Mouse (Mus musculus) small intestine, adult 2 months (tissue): ENCODE data around the gene Mgarp.

Experiments
- CTCF ChIP-seq: fragments of 200-500 bp; IDR thresholded peaks from 2 replicates; pipeline ENCODE4 v1.5.1; 2012; ENCODE audit warnings: low read depth, mild to moderate bottlenecking, control low read depth, inconsistent platforms, low read length, moderate library complexity, mixed read lengths; ENCODE audit not compliant: insufficient replicate concordance, insufficient read length; ENCODE audit errors: extremely low read depth
- POLR2A ChIP-seq: fragments of 200-500 bp; IDR thresholded peaks from 2 replicates; pipeline ENCODE4 v1.6.1; 2012; ENCODE audit warnings: low read depth, mild to moderate bottlenecking, control low read depth, inconsistent platforms, low read length, moderate library complexity

DNA sequence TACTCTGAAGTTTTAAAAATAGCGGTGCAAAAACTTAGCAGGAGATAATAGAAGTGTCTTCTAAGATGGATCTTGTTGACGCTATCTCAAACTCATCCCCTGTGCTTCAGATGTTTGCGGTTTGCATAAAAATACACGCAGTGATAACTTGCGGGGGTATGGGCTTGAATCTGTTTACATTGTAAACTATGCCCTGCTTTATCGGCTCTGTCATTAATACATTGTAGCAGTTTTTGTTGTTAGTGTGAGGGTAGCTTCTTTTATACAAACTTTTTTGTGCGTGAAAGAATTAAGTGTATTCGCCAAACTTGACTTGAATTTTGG is 20.6 kb upstream of the Mgarp start:
- TF ChIP-seq POLR2A (no peak), CTCF (no peak)
